Mouse (Mus musculus) megakaryocyte, embryonic 14.5 days (primary cell): ENCODE results near the gene Akap3. TPM values are rescaled to one million over a fixed set of nuclear protein-coding genes. Genes with fewer than 3 reads are reported as not detected.

Experiments
- H3K27me3 ChIP-seq: replicated peaks from 2 replicates; pipeline ENCODE3; 2012; ENCODE audit warnings: inconsistent platforms
- H3K36me3 ChIP-seq: replicated peaks from 2 replicates; pipeline ENCODE3; 2012; ENCODE audit warnings: low read length, inconsistent platforms, mixed read lengths
- H3K4me1 ChIP-seq: 2 replicates; pipeline ENCODE4 v1.6.1; 2012; ENCODE audit warnings: inconsistent platforms
- H3K4me3 ChIP-seq: replicated peaks from 2 replicates; pipeline ENCODE3; 2012; ENCODE audit warnings: moderate library complexity, mild to moderate bottlenecking, inconsistent platforms
- H3K9me3 ChIP-seq: 2 replicates; pipeline ENCODE4 v1.6.1; 2012; ENCODE audit warnings: inconsistent platforms
- FLI1 ChIP-seq: IDR thresholded peaks from 2 replicates; pipeline ENCODE4 v1.6.1; 2012; ENCODE audit warnings: low read length, inconsistent platforms, mixed read lengths
- GATA1 ChIP-seq: IDR thresholded peaks from 3 replicates; pipeline ENCODE4 v1.6.1; 2012; ENCODE audit warnings: mixed read lengths, low read length, inconsistent platforms, borderline replicate concordance
- polyA plus RNA-seq: library from polyadenylated mRNA; stranded (reverse); fragments of >175 nt; gene quantifications from 2 replicates; pipeline ENCODE4 v1.2.3, GENCODE M21; 2012; ENCODE audit warnings: low replicate concordance; ENCODE audit not compliant: insufficient read depth

Akap3 gene
- not detected in 2 replicates for polyA plus RNA-seq

DNA sequence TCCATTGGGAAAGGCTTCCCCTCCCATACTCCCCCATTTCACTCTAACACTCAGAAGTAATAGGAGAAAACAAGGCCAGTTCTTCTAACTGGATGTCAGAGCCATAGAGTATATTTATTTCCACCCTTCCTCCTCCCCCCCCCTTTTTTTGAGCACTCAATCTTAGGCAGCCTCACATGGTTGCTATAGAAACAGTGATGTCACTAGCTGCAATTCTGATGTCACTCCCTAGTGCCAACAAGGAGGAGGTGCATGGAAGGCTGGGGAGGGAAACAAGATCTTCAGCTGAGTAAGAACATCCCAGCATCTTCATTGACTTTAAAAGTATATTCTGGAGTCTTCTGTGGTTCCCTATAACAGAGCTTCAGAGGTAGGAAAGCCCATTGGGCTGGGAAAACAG is at the start of gene Akap3:
Akap3 (plus strand) TSS at position 218 of the 400 bp plus-strand sequence.
- peaks cover 12% of the 10 kb centered on the region for H3K4me1 ChIP-seq
- H3K27me3 ChIP-seq, result peaks cover 12% of the 10 kb centered on the region
- H3K4me3 ChIP-seq, result no peak within 1 kb of the TSS
- TF ChIP-seq GATA1 (no peak), FLI1 (no peak)
- no peaks in the 10 kb centered on the region for H3K9me3 ChIP-seq
- no peaks in the 10 kb centered on the region for H3K36me3 ChIP-seq

DNA sequence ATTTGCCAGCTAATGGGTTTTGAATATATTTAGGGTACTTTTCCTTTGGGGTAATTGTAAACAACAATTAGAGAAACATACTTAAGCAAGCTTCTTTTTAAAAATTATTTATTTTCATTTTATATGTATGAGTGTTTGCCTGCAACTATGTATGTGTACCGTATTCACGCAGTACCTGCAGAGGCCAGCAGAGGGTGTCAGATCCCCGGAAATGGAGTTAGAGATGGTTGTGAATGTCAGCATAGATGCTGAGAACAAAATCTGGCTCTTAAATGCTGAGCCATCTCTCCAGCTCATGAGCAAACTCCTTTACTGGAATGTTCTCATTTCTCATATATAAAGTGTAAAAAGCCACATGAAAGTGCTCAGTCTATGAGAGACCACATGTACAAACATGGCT is 46.1 kb upstream of the Akap3 start:
- no peaks in the 10 kb centered on the region for H3K36me3 ChIP-seq
- peaks cover 11% of the 10 kb centered on the region for H3K27me3 ChIP-seq
- no peaks in the 10 kb centered on the region for H3K4me1 ChIP-seq
- peaks cover 14% of the 10 kb centered on the region; the same call in 1 of the 2 replicates for H3K9me3 ChIP-seq
- no peak overlapping the region for H3K4me3 ChIP-seq
- no peak for TF ChIP-seq GATA1
- TF ChIP-seq FLI1, result no peak

DNA sequence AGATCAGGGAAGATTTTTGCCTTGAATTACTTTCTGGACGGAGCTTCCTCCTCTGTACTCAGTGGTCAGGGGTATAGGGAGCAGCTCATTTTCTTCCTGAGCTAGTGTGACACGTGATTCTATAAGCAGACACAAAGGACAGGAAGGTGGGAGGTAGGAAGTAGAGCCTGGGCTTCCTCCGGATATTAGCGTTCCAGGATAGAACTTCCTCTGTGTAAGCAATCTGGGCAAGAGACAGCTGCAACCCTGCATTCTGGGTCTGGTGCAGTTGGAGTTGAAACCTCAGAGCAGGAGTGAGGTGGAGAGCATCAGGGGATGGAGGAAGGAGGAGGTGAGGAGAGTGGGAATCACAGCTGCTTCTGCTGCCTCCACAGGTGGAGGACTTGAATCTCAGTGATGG is 44.8 kb upstream of the Akap3 start:
- Histone ChIP-seq H3K4me3 (no peak overlapping the region), H3K4me1 (no peaks in the 10 kb centered on the region), H3K9me3 (peaks cover 14% of the 10 kb centered on the region; the same call in 1 of the 2 replicates), H3K27me3 (peaks cover 9% of the 10 kb centered on the region), H3K36me3 (no peaks in the 10 kb centered on the region)
- TF ChIP-seq FLI1 (no peak), GATA1 (no peak)

DNA sequence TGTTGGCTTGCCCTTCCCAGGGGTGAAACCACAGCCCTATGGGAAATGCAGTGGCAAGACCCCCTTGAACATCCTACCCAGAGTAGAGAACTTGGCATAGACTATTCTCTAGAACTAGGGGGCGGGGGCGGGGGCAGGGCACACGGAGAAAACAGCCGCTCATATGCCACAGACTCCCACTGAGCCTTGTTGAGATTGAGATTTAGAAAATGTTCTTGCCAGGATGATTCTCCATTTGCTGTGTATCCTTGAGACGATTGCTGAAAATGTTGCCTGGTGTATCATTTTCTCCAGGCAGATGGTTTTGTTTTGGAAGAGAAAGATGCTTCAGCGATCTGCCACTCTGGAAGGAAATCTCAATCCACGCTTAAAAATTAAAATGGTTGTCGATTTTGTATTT is 44.3 kb upstream of the Akap3 start:
- Histone ChIP-seq H3K9me3 (peaks cover 14% of the 10 kb centered on the region; the same call in 1 of the 2 replicates), H3K4me1 (no peaks in the 10 kb centered on the region), H3K36me3 (no peaks in the 10 kb centered on the region), H3K27me3 (peaks cover 13% of the 10 kb centered on the region), H3K4me3 (no peak overlapping the region)
- no peak for TF ChIP-seq FLI1
- TF ChIP-seq GATA1, result no peak

DNA sequence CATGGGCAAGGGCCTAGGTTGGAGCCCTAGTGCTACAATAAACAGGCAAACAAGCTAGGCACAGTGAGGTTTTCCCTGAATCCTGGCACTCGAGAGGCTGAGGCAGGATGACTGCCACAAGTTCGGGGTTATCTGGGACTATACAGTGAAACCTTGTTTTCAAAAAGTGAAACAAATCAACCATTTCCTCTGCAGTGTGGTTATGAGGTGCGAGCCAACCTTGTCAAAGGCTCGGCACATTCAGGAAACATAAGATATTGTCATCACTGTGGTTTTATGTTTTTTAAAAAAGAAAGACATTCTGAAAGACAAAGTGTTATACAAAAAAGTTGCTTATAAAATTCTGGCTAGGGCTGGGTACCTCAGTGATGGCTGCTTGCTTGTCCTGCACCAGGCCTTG is 41.4 kb upstream of the Akap3 start:
- Histone ChIP-seq H3K9me3 (peaks cover 14% of the 10 kb centered on the region; the same call in 1 of the 2 replicates), H3K36me3 (no peaks in the 10 kb centered on the region), H3K4me3 (no peak overlapping the region), H3K27me3 (peaks cover 16% of the 10 kb centered on the region), H3K4me1 (no peaks in the 10 kb centered on the region; the same call in 1 of the 2 replicates)
- TF ChIP-seq GATA1, result no peak
- TF ChIP-seq FLI1, result no peak

DNA sequence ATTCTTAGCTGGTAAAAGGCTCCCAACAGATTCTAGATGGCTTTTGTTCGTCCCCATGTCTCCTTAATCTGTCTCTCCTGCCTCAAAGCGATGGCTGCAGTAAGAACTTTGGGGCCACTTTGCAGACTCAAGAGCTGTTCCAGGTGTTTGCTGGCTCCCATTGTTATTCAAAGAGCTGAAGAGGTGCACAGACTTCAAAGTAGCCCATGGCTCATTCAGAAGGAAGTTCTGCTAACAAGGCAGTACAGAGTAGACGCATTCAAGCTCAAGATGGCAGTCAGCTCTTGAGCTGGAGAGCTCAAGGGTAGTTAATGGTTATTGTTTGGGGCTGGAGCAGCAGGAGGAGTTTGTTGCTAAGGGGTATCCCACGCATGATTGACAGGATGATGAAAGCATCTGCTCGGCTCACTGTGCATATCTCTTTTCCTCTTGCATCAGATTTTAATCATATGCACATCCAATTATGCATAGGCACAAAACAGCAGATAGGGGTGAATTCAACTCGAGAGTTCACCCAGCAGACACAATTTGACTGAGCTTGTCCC is 37.6 kb upstream of the Akap3 start:
- H3K4me1 ChIP-seq, result peaks cover 10% of the 10 kb centered on the region; the same call in 1 of the 2 replicates
- H3K4me3 ChIP-seq, result no peak overlapping the region
- peaks cover 15% of the 10 kb centered on the region for H3K36me3 ChIP-seq
- peaks cover 12% of the 10 kb centered on the region for H3K27me3 ChIP-seq
- H3K9me3 ChIP-seq, result peaks cover 10% of the 10 kb centered on the region; the same call in 1 of the 2 replicates
- no peak for TF ChIP-seq FLI1
- no peak for TF ChIP-seq GATA1

DNA sequence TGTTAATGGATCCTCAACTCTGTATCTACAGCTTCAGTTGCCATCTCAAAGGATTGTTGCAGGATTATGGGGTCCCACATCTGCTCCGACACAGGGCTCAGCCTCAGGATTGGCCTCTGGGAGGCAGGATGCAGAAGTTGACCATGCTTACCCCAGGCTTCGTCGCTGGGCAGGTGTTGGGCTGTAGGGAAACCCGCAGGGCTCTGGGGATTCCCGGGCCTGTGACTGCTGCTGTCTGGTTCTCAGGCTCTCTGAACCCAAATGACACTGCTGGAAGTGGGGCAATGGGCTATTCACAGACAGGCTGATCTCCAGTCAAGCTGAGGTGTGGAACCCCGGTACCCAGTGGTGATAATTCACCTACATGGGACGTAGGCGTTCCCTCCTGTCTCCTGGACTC is 36.6 kb upstream of the Akap3 start:
- Histone ChIP-seq H3K4me1 (peaks cover 11% of the 10 kb centered on the region; the same call in 1 of the 2 replicates), H3K36me3 (peaks cover 26% of the 10 kb centered on the region), H3K27me3 (peaks cover 12% of the 10 kb centered on the region), H3K9me3 (peaks cover 1% of the 10 kb centered on the region; the same call in 1 of the 2 replicates), H3K4me3 (no peak overlapping the region)
- TF ChIP-seq FLI1, result no peak
- no peak for TF ChIP-seq GATA1

DNA sequence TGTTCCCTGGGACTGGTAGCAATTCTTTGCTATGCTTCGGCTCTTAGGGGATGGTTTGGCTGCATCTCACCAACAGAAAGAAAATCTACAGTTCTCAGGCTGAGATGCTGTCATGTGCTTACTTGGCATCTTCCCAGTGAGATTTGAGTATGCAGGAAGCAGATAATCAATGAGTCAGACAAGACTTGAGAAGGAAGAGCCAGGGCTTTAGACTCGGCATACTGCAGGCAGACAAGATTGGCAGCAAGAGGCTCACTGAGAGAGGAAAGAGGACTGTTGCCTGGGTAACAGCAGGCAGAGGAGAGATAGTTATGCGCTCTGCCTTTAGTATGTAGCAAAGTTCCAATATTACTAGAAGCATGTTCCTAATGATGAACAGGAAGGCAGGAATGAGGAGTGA is 29.8 kb upstream of the Akap3 start:
- Histone ChIP-seq H3K4me1 (peaks cover 10% of the 10 kb centered on the region), H3K4me3 (no peak overlapping the region), H3K36me3 (peaks cover 91% of the 10 kb centered on the region), H3K27me3 (no peaks in the 10 kb centered on the region), H3K9me3 (no peaks in the 10 kb centered on the region)
- TF ChIP-seq GATA1 (no peak), FLI1 (no peak)

DNA sequence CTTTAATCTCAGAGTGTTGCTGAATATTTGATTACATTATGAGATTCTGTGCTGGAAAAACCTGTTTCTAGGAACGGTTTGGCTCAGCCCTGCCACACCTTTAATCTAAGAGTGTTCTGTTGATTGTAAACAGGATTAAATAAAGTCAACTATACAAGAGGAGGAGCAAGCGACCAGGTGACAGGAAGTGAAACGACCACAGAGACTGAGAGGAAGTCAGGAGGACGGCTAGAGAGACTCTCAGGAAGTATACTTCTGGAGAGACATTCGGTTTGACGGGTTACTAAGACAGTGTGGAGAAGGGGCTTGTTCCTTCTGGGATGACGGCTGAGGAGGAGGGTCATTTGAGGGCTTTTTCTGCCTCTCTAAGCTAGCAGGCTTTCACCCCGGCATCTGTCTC is 16.3 kb upstream of the Akap3 start:
- H3K9me3 ChIP-seq, result no peaks in the 10 kb centered on the region
- H3K4me3 ChIP-seq, result no peak overlapping the region
- TF ChIP-seq GATA1 (no peak), FLI1 (no peak)
- peaks cover 9% of the 10 kb centered on the region for H3K4me1 ChIP-seq
- peaks cover 99% of the 10 kb centered on the region for H3K36me3 ChIP-seq
- no peaks in the 10 kb centered on the region for H3K27me3 ChIP-seq
